Mouse (Mus musculus): ENCODE data around the gene Ptprd.

- TF ChIP-seq CTCF (IDR thresholded peaks at IDR 0.05; ENCODE audit: low read depth), result no peak
- no peak for TF ChIP-seq EP300 (optimal IDR thresholded peaks at IDR 0.05)
Observed at GRCm38 (mm10) chr4:78077087-78077486, 134.7 kb downstream of the Ptprd start.

All from stomach, postnatal 0 days (tissue).